Mouse (Mus musculus): ENCODE measurements around the gene Slfn5.
"Not testable (repeated sequence)": the region's sequence is repeated elsewhere in the genome, so short reads cannot be mapped to it uniquely, and the experiment has no call there.

The Slfn5 gene

DNA sequence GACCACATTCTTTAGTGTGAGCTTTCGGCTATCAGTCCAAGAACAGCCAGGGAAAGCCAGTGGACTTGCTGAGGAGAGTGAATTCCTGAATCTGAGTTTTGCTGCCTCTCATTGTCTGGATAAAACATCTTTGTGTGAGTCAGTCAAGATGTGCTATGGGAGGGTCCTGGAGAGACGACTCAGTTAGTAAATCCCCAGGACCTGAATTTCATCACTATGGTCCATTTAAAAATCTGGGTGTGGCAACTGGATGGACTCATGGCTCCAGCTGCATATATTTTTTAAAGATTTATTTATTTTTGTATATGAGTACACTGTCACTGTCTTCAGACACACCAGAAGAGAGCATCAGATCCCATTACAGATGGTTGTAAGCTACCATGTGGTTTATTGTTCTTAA lies 5.5 kb upstream of the Slfn5 start:
- DNase-seq (ENCODE audit: low spot score): no peak

DNA sequence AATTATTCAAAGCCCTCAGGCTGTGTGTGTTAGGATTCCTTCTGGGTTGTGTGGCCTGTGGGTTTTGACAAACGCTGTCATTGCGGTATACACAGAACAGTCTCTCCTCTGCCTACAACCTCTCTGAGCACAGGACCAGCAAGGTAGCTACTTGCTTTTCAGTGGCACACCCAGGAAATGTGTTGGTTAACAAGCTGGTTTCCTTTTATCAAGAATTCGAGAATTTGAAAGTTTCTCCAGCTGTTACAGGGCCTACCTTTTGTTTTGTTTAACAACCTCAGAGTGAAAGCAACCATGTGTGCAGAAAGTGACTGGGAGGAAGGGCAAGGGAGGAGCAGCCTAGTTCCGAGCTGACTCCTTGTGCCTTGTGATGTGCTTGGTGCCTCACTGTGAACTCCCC lies 3.7 kb upstream of the Slfn5 start:
- DNase-seq (ENCODE audit: low spot score): no peak

DNA sequence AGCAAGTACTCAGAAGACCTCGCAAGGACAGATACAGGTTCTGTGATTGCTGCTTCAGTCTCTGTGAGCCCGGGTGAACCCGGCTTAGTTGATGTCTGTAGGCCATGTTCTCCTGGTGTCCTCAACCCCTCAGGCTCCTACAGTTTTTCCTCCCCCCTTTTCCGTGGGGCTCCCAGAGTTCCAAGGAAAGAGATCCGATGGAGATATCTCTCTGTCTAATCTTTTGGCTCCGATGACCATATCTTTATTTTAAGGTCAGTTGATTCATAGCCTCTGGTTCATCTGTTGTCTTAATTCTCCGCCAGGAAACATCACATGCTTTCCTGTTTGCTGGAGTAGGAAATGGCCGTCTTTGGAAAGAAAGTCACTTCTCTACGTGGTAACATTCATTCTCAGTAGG lies 2.1 kb upstream of the Slfn5 start:
- DNase-seq (ENCODE audit: low spot score): no peak

DNA sequence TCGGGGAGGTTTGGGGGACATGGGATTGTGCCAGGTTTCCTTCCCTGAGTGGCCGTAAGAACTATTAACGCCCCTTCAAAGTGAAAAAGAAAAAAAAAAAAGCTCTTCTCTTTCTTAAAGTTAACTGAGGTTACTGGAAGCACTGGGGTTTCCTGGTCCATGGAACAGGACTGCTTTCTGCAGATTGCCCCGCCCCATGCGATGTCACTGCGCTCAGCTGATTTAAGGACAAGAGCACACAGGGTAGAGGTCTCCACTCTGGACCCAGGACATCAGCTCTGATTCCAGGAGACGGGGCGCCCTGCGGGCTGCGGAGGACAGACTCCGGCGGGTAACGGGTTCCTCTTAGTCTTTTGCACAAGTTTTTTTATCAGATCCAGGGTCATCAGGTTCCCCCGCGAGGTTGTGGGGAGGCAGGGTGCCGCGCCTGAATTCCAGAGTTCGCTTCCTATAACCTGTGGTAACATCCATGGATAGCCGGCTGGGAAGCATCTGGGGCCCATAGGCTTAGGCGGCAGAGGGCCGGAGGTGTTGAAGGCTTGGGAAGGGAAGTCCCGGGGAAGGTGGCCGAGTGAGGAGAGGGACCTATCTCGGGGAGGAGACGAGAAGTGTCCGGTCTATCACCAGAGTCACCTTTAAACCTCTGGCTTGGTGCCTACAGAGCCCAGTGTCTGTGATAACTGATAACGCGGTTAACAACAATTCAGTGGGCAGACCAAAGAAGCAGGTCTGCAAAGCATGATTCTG lies 889 bp downstream of the Slfn5 start:
- DNase-seq (ENCODE audit: low spot score): no peak

DNA sequence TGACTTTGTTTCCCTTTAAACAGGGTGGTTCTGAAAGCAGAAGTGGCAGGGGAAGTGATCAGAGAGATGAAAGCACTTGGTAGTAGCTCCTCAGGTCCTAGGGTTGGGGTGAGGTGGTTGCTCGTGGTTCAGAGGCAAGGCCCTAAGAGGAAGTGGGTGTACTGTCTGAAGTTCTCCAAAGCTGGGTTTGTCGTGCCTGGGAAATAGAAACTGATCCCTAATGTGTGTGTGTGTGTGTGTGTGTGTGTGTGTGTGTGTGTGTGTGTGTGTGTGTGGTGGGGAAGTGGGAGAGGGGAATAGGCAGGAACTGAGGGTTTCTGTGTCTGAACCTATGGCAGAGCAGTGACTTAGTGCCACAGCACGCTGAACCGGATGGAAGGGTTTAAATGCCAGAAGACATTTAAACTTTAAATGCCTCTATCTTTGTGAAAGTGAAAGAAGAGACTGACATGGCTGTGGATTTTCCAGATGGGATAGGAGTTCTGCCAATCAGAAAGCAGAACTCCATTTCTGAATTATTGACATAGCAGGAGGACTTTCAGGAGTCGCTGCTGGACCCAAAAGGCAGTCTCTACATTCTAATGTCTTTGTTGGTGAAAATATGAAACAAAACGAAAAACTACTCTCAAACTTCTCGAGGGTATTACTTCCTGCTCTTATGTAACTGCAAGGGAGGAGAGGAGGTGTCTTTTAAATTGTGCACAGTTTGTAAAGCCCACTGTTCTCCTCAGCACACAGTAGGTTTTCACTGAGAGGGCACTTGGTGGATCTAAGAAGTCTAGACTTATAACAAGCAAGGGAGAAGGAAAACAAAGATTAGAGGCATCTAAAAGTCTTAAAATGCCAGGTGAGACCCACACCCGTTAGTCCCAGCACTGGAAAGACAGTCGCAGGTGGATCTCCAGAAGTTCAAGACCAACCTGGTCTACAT lies 1.7 kb downstream of the Slfn5 start:
- no peak for DNase-seq (ENCODE audit: low spot score)

DNA sequence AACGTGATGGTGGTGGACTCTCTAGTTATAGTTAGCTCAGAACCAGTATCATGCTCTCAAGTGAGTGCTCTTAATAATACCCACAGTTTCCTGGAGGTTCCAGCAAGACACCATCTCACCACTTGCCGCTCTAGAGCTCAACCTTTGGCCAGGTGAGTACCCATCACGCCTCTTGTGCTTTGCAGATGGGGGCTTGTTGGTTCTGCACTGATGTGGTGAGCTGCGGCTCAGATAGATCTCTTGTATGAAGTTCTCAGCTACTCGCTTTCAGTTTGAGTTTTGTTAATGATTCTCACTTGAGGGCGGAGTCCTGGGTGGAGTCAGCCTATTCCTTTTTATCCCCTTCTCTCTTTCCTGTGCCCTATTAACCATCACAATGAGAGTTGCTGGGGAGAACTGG lies 3.5 kb downstream of the Slfn5 start:
- no peak for DNase-seq (ENCODE audit: low spot score)

DNA sequence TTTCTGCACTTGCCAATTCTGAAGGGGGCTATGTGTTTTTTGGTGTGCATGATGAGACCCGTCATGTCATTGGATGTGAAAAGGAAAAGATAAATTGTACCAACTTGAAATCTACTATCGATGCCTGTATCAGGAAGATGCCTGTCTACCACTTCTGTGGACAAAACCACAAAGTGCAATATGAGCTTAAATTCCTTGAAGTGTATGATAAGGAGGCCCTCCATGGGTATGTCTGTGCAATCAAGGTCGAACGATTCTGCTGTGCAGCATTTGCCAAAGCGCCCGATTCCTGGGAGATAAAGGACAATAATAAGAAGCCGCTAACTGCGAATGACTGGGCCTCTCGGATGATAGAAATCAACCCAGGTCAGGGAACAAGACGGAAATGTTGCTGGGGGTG lies 5.8 kb downstream of the Slfn5 start:
- DNase-seq (ENCODE audit: low spot score): no peak

DNA sequence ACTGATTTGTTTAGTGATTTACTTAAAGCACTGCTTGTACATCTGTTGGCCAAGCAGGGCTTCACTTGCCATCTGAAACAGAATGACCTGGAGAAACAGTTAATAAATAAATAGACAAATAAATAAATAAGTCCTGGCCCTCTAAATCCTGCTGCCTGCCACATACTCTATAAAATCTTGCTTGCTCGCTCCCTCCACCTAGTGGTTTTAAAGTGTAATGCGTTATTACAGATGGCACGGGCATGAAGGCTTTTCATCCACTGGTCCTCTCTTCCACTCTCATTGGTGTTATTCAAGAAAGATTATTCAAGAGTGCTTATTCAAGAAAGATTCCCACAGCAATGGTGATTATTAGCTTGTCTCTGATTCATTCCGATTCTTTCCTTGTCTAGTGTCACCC lies 8.5 kb downstream of the Slfn5 start:
- peak; percentile 31 for DNase-seq (ENCODE audit: low spot score)

DNA sequence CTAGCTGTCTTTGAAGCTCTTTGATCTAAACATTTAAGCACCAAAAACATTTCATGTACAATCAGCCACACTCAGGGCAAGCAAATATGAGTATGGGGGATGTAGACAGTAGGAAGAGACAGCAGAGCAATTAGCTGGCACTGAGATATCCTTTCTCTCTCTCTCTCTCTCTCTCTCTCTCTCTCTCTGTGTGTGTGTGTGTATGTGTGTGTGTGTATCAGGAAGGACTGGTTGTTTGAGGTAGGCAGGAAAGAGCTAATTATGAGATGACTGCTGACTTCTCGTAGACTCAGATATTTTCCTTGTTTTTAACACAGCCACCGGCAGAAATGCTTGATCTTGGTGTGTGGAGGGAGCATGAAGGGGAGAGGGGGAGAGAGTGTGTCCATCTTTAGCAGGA lies 10.6 kb downstream of the Slfn5 start:
- DNase-seq (ENCODE audit: low spot score): no peak

DNA sequence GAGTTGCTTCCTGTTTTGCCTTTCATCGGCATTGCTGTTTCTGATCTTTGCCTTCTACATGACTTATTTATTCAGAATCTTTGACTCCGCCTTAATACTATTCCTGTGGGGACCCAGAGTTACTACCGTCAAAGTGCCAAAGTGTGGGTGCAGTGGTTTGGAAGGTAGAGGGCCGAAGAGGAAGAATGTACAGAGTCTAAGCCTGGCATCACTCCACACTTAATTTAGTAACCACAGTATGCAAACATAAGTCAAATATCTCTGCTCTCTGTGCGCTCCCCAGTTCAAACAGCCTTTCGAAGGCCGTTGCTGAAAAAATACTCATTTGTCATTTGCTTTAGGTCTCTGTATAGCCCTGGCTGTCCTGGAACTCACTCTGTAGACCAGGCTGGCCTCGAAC lies 11.1 kb downstream of the Slfn5 start:
- DNase-seq (ENCODE audit: low spot score): no peak

DNA sequence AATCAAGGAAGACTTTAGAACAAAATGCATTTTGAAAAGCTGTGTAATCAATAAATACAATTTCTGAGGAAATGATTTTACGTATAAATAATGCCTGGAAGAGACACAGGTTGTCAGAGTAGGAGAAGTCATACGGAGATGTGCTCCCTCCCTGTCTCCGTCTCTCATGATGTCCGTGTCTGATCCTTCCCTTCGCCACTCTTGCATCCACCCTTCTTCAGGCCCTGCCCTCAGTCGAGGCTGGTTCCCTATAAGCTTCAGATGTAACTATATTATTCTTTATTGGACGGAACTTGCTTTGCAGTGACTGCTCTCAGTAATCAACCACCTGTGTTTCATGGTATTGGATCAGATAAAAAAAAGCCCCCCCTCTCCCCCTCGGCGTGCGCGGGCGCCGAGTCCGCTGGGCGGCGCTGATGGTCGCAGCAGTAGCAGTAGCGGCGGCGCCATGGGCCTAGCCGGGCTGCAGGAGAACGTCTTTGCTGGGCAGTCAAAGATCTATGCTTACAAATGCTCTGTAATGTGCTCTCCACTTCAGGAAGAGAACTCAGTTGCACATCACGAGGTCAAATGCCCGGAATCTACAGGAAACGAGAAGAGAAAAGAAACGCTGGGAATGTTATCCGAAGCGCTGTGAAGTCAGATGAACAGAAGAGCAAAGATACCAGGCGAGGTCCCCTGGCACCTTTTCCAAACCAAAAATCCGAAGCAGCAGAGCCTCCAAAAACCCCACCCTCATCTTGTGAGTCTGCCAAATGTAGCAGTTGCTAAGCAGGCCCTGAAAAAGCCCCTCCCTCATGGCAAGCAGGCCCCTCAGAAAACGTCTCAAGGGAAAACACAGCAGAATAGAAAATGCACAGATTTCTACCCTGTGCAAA lies 19.8 kb downstream of the Slfn5 start:
- DNase-seq (ENCODE audit: low spot score): no peak

DNA sequence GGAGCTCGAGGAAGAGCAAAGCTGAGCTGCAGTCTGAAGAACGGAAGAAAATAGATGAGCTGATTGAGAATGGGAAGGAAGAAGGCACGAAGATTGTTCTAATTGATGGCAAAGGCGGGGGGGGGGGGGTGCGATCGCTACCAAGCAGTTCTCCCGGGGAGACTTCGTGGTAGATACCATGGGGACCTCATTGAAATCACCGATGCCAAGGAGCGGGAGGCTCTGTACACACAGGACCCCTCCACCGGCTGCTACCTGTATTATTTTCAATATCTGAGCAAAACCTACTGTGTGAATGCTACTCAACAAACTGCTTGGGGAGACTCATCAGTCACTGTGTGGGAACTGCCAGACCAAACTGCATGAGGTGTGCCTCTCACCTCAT lies 20.4 kb downstream of the Slfn5 start:
- DNase-seq (ENCODE audit: low spot score): no peak

DNA sequence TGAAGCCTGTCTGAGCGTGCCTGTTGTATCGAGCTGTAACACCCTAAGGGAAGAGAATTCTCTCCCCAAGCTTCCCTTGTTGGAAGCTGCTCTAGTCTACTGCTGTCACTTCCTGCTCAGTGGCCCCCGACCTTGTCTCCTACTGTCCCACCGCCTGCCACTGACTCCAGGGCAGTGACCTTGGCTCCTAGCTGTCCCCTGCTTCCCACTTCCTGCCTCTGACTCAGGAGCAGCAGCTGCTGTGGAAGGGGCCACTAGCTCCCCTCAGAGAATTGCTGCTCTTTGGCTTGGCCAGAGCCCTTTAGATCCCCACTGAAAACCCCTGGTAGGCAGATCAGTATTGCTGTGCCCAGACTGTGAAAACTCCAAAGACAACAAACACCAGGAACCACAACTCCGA lies 22.8 kb downstream of the Slfn5 start:
- no peak for DNase-seq (ENCODE audit: low spot score)

DNA sequence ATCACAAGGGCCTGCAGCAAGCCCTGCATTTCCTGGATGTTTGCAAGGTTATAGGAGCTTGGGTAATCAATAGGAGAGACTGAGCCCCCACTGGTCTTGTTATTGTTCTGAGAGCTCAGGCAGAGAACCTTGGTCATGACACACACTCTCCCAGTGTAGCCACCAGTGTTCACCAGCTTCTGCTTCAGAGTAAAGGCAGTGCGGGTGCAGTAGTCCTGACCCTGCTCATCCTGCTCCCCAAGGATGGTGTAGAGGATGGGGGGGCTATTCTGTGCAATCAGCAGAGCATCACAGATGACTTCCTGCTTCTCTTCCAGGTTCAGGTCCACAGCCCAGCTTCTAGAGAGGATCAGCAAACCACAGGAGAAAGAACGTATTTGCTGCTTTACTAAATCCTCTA lies 31.3 kb downstream of the Slfn5 start:
- not testable (repeated sequence) for DNase-seq (ENCODE audit: low spot score)

DNA sequence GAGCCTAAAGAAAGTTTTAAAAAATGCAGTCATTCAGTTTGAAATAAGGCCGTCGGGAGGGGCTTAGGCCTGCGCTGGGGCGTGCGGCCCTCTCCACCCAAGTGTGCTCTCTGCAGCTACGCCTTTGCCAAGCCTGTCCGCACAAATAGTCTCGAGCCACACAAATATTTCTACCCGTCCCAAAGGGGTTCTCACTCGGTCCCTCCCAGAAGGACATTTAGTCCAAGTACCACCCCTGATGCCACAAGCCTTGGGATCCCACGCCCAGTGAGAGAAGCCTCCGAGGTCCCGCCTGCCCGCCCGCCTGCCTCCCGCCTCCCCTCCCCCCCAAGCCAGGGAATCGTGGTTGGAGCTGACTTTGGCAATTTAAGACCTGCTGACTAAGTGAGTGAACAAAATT lies 32.0 kb downstream of the Slfn5 start:
- no peak for DNase-seq (ENCODE audit: low spot score)

DNA sequence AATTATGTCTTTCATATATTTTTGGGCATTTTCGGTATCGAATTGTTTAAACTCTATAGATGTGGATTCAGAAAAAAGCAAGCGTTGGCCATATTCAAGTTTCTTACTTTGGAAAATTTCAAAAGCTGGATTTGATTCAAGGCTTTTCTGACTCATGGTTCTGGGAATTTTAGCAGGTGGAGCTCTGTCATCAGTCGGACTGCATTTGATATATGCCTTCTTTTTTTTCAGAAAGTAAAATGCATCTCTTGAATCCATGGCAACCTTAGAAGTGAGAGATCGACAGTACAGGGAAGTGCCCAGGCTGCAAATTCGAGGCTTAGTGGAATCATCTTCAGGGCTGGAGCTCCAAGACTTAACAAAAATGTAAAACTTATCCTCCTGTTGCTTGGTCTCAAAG lies 36.5 kb downstream of the Slfn5 start:
- DNase-seq (ENCODE audit: low spot score): no peak

DNA sequence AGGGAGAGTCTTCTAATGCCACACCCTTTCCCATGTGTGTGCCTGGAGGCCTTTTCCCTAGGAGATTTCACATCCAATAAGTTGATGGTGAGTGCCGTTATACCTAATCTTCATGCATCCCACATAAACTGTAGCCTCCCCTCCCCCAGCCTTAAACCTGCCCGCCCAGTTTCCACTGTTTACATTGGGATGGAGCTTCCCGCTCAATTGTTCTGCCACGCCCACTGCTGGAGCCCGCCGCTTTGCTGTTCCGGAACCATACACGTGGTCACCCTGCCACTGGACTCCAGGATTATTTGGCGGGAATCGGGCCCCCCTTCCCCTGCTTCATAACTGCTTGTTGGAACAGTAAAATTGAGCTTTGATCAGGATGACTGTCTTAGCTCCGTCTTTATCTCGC lies 38.2 kb downstream of the Slfn5 start:
- DNase-seq (ENCODE audit: low spot score): no peak

DNA sequence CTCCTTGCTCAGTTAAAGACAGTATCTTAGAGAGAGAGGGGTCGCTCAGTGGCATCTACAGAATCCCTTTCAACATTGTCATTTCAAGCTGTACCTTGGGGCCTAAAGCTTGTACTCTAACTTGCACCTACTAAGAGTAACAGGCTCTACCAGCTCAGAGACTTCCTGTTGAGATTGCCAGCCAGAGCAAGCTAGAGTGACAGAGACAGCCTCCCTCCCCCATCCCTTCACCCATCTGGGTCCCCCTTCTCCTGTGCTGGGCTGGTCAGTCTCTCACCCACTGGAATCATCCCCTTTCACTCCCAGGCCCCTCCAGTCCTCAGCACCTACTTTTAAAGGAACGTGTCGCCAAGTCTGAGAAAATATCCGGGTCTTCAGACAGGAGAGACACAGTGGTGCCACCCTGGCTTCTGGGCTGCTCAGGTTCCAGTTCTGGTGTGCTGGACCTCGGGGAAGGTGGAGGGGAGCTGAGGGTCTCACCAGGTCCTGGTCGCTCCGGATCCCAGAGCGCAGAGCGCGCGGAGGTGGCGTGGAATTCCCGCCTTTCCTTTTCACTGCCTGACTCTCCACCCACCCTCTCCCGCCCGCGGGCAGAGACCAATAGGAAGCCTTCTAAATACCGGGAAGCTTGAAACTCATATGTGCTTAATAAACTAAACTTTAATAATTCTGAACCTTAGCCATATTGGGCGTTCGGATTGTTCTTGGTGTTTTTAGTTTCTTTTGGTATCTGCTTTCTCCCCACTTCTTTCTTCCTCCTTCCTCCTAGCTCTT lies 39.6 kb downstream of the Slfn5 start:
- DNase-seq (ENCODE audit: low spot score): not testable (repeated sequence)

DNA sequence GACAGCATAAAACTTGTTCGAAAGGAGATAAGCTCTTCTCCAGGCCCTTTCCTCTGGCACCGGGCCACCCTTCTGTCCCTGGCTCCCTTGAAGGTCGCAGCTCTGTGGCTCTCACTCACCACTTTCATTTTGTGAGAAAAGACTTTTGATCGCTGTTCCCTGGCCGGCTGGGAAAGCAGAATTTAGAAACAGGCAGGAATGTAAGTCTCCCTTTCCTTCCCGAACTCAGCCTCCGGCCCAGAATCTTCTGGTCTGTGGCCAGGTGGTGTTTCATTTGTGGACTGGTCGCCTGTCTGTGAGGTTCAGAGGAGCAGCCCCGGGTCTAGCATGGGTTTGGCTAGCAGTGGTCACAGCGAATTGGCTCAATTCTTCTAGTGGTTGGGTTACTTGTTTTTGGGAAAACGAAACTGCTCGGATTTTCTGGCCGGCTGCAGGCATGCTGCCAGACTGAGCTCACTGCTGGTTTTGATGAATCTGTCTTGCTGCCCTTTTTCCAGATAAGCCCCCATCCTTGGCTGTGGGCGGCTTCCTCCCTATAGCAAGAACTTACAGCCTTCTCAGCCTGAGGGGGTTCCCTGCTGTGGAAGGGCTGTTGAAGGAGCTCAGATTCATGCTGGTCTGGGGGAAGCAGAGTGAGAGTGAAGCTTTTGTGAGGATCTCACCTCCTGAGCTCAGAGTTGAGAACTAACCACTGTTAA lies 40.5 kb downstream of the Slfn5 start, which contains the start of gene Slfn9:
TSS of gene Slfn9 (minus strand) at position 362 of the 698 bp plus-strand sequence.
- DNase-seq (ENCODE audit: low spot score): no peak

DNA sequence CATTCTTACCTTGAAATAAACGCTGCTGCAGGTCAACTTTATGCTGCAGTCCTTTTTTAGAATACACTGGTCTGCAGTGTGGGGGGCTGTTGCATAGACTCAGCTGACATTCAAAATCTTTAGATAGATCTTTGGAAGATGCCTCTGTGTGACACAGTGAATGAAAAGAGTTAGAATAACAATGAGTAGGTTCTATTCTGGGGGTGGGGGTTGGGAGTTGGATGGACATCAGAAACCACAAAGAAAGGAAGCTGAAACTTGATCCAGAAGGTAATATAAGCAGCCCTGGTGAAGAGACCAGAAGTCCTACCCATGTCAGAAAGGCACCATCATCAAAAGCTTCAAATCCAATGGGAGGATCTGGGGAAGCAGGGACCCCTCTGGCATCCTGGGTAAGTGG lies 62.2 kb downstream of the Slfn5 start:
- DNase-seq (ENCODE audit: low spot score): no peak

Measured in layer of hippocampus, adult 9-10 months (tissue).